Mouse (Mus musculus) B cell, adult 67 days (primary cell): Measurements from ENCODE around the gene Il2ra. TPM values are rescaled to one million over a fixed set of nuclear protein-coding genes. Genes with fewer than 3 reads are reported as not detected.

Experiments
- total RNA-seq, 2 experiments: library from RNA; stranded (reverse); gene quantifications; 4 replicates each; pipeline ENCODE4 v1.2.4; 2023

Il2ra gene
- 1 to 10 TPM; 1.6 to 3.3 TPM for total RNA-seq

DNA sequence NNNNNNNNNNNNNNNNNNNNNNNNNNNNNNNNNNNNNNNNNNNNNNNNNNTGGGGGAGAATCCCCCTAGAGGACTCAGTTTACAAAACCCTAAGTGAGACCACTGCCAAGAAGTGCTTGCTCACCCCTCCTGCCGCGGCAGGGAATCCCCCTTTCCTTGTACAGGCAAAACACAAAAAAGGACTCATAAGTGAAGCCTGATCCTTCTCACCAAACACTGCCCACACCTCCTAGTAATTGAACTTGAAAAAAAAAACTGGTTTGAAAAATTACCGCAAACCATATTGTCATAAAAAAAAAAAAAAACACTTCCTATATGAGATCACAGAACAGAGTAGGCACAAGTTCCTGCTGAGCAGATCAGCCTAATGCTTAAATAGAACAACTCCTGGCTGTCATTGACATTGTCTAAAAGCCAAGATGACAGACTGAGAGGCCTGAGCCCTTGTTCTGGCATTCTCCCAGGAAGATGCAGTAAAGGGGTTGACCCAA lies at the start of gene Il2ra:
Il2ra (plus strand) TSS at position 357 of the 491 bp plus-strand sequence.

DNA sequence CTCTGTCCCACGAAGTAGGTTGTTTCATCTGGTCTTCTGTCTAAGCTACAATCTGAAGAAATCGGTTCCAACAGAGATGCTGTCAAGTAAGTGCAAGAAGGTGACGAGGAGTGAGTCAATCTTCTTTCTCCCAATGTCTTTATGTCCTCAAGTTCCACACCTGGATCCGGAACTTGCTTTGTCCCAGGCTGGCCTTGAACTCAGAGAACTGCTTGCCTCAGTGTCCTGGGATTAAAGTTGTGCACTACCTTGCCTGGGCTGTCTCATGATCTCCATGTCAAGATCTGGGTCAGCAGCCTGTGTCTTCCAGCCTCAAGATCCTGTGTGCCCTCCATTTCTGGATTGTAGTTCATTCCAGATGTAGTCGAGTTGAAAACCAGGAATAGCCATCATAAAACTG lies 38.6 kb upstream of the Il2ra start, which contains the start of gene Rbm17:
Rbm17 (minus strand) TSS at position 101 of the 400 bp plus-strand sequence.

DNA sequence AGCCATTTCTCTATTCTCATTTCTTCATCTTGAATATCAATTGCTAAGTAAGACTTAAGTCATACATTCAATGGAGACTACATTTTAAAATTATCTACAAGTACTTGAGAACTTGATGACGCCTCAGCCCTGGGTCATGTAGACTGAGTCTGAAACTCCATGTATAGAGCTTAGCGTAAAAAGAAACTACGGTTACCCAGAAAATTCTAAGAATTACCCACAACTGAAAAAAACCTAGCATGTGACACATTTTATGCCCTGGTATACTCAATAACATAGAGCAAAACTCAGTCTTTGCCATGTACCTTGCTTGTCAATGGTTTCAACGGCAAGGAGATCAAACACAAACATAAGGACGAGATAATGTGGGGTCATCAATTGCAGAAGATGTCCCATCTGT lies 16.7 kb upstream of the Il2ra start, which contains the start of gene Gm17490:
Gm17490 (minus strand) TSS at position 375 of the 400 bp plus-strand sequence.

DNA sequence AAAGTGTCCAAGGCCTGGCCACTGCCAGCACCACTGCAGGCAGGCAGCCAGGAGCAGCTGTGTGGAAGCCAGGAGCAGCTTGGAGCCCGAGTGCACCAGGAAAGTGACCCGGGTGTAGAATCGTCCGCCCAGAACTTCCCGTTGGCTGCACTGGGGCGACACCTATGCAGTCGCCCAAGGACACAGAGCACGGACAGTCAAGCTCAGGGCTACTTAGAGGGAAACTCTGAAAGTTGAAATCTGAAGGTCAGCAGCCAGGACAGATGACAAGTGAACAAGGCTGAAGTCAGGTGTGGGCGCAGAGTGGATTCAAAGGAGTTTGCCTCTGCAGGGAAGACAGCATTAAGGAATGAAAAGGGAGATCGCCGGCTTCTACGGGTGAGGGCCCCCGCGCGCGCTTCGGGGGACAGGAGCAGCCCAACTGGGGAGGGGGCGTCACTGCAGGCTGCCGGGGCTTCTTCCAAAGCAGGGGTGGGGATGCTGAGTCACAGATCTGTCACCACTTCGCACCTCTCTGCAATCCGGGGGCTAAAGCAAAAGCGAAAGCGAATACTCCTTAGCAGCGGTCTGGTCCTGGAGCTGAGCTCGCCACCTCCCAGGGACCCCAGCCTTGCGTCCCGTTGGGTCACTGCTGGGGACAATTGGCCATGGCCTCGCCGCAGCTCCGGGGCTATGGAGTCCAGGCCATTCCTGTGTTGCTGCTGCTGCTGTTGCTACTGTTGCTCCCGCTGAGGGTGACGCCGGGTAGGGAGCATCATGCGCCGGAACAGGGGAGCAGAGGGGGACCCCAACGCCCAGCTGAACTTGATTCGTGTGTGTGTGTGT lies 62.8 kb downstream of the Il2ra start, which contains the start of gene Il15ra:
Il15ra (plus strand) TSS at position 90 of the 825 bp plus-strand sequence.

Other genes with a start within 250 kb of the Il2ra start
- 10 to 100 TPM; 48.8 to 51.1 TPM for gene Pfkfb3, start 88.7 kb upstream of the Il2ra start, total RNA-seq
- gene Rbm17, start 38.7 kb upstream of the Il2ra start, total RNA-seq = 100 to 1,000 TPM; 155 to 164 TPM
- gene Gm17490, start 16.5 kb upstream of the Il2ra start, total RNA-seq = not detected
- 1 to 10 TPM; 5.5 to 7.1 TPM for gene Il15ra, start 62.5 kb downstream of the Il2ra start, total RNA-seq
- gene Fbh1, start 134.8 kb downstream of the Il2ra start, total RNA-seq = 10 to 100 TPM; 57.9 to 59.0 TPM
- 100 to 1,000 TPM in 1 of 2 experiments, 10 to 100 TPM in 1; 93.2 to 109 TPM for gene Ankrd16, start 135.1 kb downstream of the Il2ra start, total RNA-seq